Mouse (Mus musculus) T-helper 17 cell (primary cell): ENCODE results near the gene Anxa6.

Experiments
- in situ Hi-C, 2 experiments: fragments of 300-600 bp; cut with MboI, MseI; formaldehyde crosslinking; loops; 1 replicate in 1 of 2; 2 replicates in 1 of 2; pipeline ENCODE4 v1.15.1; 2025; ENCODE audit warnings: high pct_unique_total_duplicates in 2 of 2

The Anxa6 gene

GRCm38 (mm10) chr11:55033040-55033660, at the start of gene Anxa6:
Anxa6 (minus strand) TSS chr11:55033445.
- in situ Hi-C loops, result no loop called here

- in situ Hi-C loops, result no loop called here
Observed at GRCm38 (mm10) chr11:55081206-55081605, 48.0 kb upstream of the Anxa6 start.

GRCm38 (mm10) chr11:55079180-55079579, 45.9 kb upstream of the Anxa6 start:
- in situ Hi-C loops, result no loop called here

GRCm38 (mm10) chr11:55078502-55078901, 45.3 kb upstream of the Anxa6 start:
- in situ Hi-C loops, result no loop called here

- in situ Hi-C loops, result no loop called here
Observed at GRCm38 (mm10) chr11:55077331-55078231, 44.3 kb upstream of the Anxa6 start, which contains the start of gene Ccdc69. Ccdc69 (minus strand) TSS chr11:55078131.

- in situ Hi-C loops, result no loop called here
Observed at GRCm38 (mm10) chr11:55076234-55076633, 43.0 kb upstream of the Anxa6 start.

GRCm38 (mm10) chr11:55075602-55076001, 42.4 kb upstream of the Anxa6 start:
- in situ Hi-C loops, result no loop called here

- in situ Hi-C loops, result no loop called here
Observed at GRCm38 (mm10) chr11:55073191-55073590, 39.9 kb upstream of the Anxa6 start.

- in situ Hi-C loops, result no loop called here
Observed at GRCm38 (mm10) chr11:55072467-55072866, 39.2 kb upstream of the Anxa6 start.

GRCm38 (mm10) chr11:55071344-55071743, 38.1 kb upstream of the Anxa6 start:
- in situ Hi-C loops, result no loop called here

- in situ Hi-C loops, result loop anchor here in 1 of 2 experiments (10.0 kb wide), 1 partner anchor 716 kb away; no protein-coding TSS in a partner anchor
Observed at GRCm38 (mm10) chr11:55069023-55069422, 35.8 kb upstream of the Anxa6 start.

GRCm38 (mm10) chr11:55066921-55067320, 33.7 kb upstream of the Anxa6 start:
- in situ Hi-C loops, result loop anchor here in 1 of 2 experiments (10.0 kb wide), 1 partner anchor 718 kb away; no protein-coding TSS in a partner anchor

GRCm38 (mm10) chr11:55062856-55063255, 29.6 kb upstream of the Anxa6 start:
- in situ Hi-C loops, result loop anchor here in 1 of 2 experiments (10.0 kb wide), 1 partner anchor 722 kb away; no protein-coding TSS in a partner anchor

- in situ Hi-C loops, result loop anchor here in 1 of 2 experiments (10.0 kb wide), 1 partner anchor 724 kb away; no protein-coding TSS in a partner anchor
Observed at GRCm38 (mm10) chr11:55060802-55061201, 27.6 kb upstream of the Anxa6 start.

- in situ Hi-C loops, result loop anchor here in 1 of 2 experiments (10.0 kb wide), 1 partner anchor 897 kb away; no protein-coding TSS in a partner anchor
Observed at GRCm38 (mm10) chr11:55057511-55057910, 24.3 kb upstream of the Anxa6 start.

- in situ Hi-C loops, result loop anchor here in 1 of 2 experiments (10.0 kb wide), 1 partner anchor 904 kb away; no protein-coding TSS in a partner anchor
Observed at GRCm38 (mm10) chr11:55050837-55051510, 17.7 kb upstream of the Anxa6 start.

- in situ Hi-C loops, result no loop called here
Observed at GRCm38 (mm10) chr11:55046600-55046999, 13.4 kb upstream of the Anxa6 start.

- in situ Hi-C loops, result loop anchor here (5.0 kb wide), 4 partner anchors 39 to 116 kb away; partner anchors contain the start of gene Slc36a3 (in 1 of the 2)
Observed at GRCm38 (mm10) chr11:55041348-55041747, 8.1 kb upstream of the Anxa6 start.

- in situ Hi-C loops, result no loop called here
Observed at GRCm38 (mm10) chr11:55039591-55039990, 6.3 kb upstream of the Anxa6 start.

GRCm38 (mm10) chr11:55036601-55037000, 3.4 kb upstream of the Anxa6 start:
- in situ Hi-C loops, result no loop called here

GRCm38 (mm10) chr11:55032286-55032685, 959 bp downstream of the Anxa6 start:
- in situ Hi-C loops, result no loop called here

GRCm38 (mm10) chr11:55031991-55032280, 1.3 kb downstream of the Anxa6 start:
- in situ Hi-C loops, result no loop called here
